Mouse (Mus musculus): Measurements from ENCODE around the gene Stpg3.

DNA sequence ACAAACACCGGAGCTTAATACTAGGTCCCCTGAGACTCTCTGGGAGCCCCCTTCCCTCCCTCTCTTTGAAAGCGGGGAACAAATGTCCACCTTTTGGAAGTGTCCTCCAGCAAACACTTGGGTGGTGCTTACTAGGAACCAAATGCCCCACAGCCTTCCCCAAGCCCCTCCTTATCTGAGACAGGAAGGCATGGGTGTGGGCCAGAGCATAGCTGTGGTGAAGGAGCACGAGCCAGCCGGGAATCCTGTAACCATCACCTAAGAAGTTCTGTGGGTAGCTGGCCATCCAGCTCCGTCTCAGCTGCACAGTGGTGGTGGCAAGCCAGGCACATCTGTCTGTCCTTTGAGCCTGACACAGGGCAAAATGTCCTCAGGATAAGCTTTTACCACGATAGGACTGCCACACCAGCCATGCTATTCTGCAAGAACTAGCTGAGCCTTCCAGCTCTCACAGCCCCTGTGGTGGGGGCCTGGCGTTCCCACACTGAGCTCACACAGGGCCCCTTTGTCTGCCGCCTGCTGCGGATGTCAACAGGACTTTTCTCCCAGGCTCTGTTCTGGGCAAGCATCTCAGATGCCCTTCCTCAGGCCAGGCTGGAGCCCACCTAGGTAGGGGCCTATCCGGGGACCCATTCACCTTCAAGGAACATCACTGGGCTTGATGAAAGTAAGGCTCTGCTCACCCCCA is 36.0 kb downstream of the Stpg3 start:
- TF ChIP-seq CTCF (IDR thresholded peaks at IDR 0.05; ENCODE audit: extremely low read depth, insufficient read depth, low read length), result no peak
- TF ChIP-seq POLR2A (IDR thresholded peaks at IDR 0.05; ENCODE audit: extremely low read depth, insufficient read depth, low read length), result 0 out of 2 replicates have a peak, but pooled peaks have one; percentile 26

Data from cortical plate, adult 2 months (tissue).